Mouse (Mus musculus) Patski (cell line): Measurements from ENCODE around the gene As3mt. TPM values are rescaled to one million over a fixed set of nuclear protein-coding genes. Genes with fewer than 3 reads are reported as not detected.

Experiments used
- ATAC-seq: fragments of 100-300 bp; one replicate; pipeline ENCODE4 v1.8.0; 2021
- CTCF ChIA-PET: fragments of 350-600 bp; sonication (Branson Sonifier 250); formaldehyde crosslinking; loops from one replicate; lab custom pipeline; 2022; ENCODE audit warnings: inconsistent platforms; lab: Charles Lee
- POLR2A ChIA-PET: fragments of 350-600 bp; sonication (Branson Sonifier 250); formaldehyde crosslinking; loops from one replicate; lab custom pipeline; 2022; ENCODE audit warnings: antibody characterized with exemption, inconsistent platforms; lab: Charles Lee
- DNase-seq: peaks from one replicate; pipeline ENCODE4 v3.0.0-alpha.2; 2011; ENCODE audit warnings: low read depth, low spot score
- H3K27me3 ChIP-seq: fragments of 371-371 bp; one replicate; pipeline ENCODE4 v1.5.1; 2021
- CTCF ChIP-seq: fragments of 100-300 bp; IDR thresholded peaks from one replicate; pipeline ENCODE4 v1.5.1; 2021
- in situ Hi-C: fragments of 300-500 bp; cut with MboI; formaldehyde crosslinking; loops from 3 replicates; pipeline ENCODE4 v1.11.1; 2018; ENCODE audit warnings: low pct_unique_long_range_greater_than_20kb, mixed read lengths
- polyA plus RNA-seq: library from polyadenylated mRNA; unstranded; gene quantifications from one replicate; pipeline ENCODE4 v1.2.3, GENCODE M21; 2021

As3mt gene
- polyA plus RNA-seq, 1 experiment from 2014 or later = 0.13 TPM

GRCm38 (mm10) chr19:46697840-46698517, 9.3 kb upstream of the As3mt start:
- TF ChIP-seq CTCF = no peak
- no peak for ATAC-seq
- no peak for DNase-seq
- POLR2A ChIA-PET = interaction anchor here (0.6 kb wide), 1 partner anchor 241 kb away, joined by 3 read pairs; no protein-coding TSS in a partner anchor
- CTCF ChIA-PET = interaction anchor here (0.7 to 0.8 kb wide), 2 partner anchors 10 kb away, joined by 3 read pairs; no protein-coding TSS in a partner anchor
- no peaks in the 10 kb centered on the region for H3K27me3 ChIP-seq
- in situ Hi-C loops = no loop called here

GRCm38 (mm10) chr19:46699011-46699481, 8.2 kb upstream of the As3mt start:
- CTCF ChIA-PET = interaction anchor here (0.7 to 1.5 kb wide), 2 partner anchors 9 kb away, joined by 3 to 6 read pairs; partner anchors contain the start of gene Borcs7
- in situ Hi-C loops = no loop called here
- no peak for TF ChIP-seq CTCF
- peaks cover 3% of the 10 kb centered on the region for H3K27me3 ChIP-seq
- ATAC-seq = no peak
- DNase-seq = no peak
- POLR2A ChIA-PET = no interaction called here

GRCm38 (mm10) chr19:46701156-46701555, 6.1 kb upstream of the As3mt start:
- no peak for TF ChIP-seq CTCF

DNA sequence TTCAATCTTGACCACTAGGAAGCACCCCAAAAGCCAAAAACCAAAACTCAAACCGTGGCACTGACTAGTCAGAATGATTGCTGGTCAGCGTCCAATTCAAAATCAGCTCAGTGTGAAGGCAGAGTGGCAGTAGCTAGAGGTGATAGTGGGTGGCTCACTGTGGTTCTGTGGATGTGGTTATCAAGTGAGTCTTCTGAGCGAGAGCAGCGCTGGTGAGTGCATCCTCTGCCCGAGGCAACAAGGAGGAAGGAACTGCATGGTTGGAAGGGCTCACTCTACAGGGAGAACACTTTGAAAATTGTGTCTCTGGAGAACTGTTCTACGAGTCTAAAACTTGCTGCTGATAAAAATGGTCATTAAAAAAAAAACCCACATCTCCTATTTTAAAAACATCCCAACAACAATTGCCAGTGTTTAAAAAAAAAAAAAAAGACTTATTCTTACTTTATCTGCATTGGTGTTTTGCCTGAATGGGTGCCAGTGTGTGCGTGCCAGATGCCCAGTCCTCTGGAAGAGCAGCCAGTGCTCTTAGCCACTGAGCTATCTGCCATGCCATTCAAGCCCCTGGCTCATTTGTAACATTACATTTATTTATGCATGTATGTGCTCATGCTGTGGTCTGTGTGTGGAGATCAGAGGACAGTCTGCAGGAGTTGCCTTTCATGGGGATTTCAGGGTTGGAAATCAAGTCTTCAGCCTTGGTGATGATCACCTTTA, 1.3 kb upstream of the As3mt start:
- CTCF ChIA-PET = interaction anchor here (1.4 to 1.5 kb wide), 2 partner anchors 9 to 13 kb away, joined by 4 read pairs; no protein-coding TSS in a partner anchor
- in situ Hi-C loops = no loop called here
- ATAC-seq = no peak
- POLR2A ChIA-PET = interaction anchor here (0.7 kb wide), 1 partner anchor 222 kb away, joined by 3 read pairs; no protein-coding TSS in a partner anchor
- no peak for DNase-seq
- peaks cover 19% of the 10 kb centered on the region for H3K27me3 ChIP-seq
- no peak for TF ChIP-seq CTCF

More at GRCm38 (mm10) chr19:46701156-46701555, 6.1 kb upstream of the As3mt start:
- POLR2A ChIA-PET = no interaction called here
- ATAC-seq (no peak), DNase-seq (no peak)
- CTCF ChIA-PET = interaction anchor here (1.3 kb wide), 1 partner anchor 55 kb away, joined by 3 read pairs; no protein-coding TSS in a partner anchor
- H3K27me3 ChIP-seq = peaks cover 7% of the 10 kb centered on the region
- in situ Hi-C loops = no loop called here

GRCm38 (mm10) chr19:46706540-46707295, 540 bp upstream of the As3mt start:
- ATAC-seq (no peak), DNase-seq (no peak)
- ChIA-PET POLR2A (interaction anchor here (0.7 kb wide), 1 partner anchor 221 kb away, joined by 3 read pairs; no protein-coding TSS in a partner anchor), CTCF (interaction anchor here (1.4 to 1.5 kb wide), 2 partner anchors 8 to 13 kb away, joined by 4 read pairs; no protein-coding TSS in a partner anchor)
- in situ Hi-C loops = no loop called here
- TF ChIP-seq CTCF = no peak
- H3K27me3 ChIP-seq = peaks cover 19% of the 10 kb centered on the region

- CTCF ChIA-PET = interaction anchor here (1.5 kb wide), 1 partner anchor 39 kb away, joined by 4 read pairs; no protein-coding TSS in a partner anchor
- DNase-seq (no peak), ATAC-seq (no peak)
- peaks cover 21% of the 10 kb centered on the region for H3K27me3 ChIP-seq
- TF ChIP-seq CTCF = no peak
- POLR2A ChIA-PET = no interaction called here
- in situ Hi-C loops = no loop called here
Measured at GRCm38 (mm10) chr19:46710614-46711013, 3.4 kb downstream of the As3mt start.

DNA sequence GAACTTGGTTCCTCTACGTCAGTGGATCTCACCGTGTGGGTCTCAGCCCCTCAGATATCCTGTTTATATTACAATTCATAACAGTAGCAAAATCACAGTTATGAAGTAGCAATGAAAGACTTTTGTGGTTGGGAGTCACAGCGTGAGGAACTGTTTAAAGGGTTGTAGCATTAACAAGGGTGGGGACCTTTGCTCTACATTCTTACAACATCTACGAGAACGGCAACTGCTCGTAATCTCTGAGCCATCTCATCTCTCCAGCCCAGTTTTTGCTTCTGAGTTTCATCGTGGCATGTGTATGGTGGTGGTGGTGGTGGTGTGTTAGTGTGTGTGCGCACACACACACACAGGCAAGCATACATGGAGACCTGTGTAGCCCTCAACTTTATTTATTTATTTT, 7.0 kb downstream of the As3mt start:
- ATAC-seq (no peak), DNase-seq (no peak)
- in situ Hi-C loops = no loop called here
- no peak for TF ChIP-seq CTCF
- peaks cover 20% of the 10 kb centered on the region for H3K27me3 ChIP-seq
- ChIA-PET CTCF (interaction anchor here (1.6 kb wide), 1 partner anchor 9 kb away, joined by 4 read pairs; no protein-coding TSS in a partner anchor), POLR2A (no interaction called here)

GRCm38 (mm10) chr19:46715016-46715415, 7.8 kb downstream of the As3mt start:
- no peak for ATAC-seq
- H3K27me3 ChIP-seq = peaks cover 21% of the 10 kb centered on the region
- in situ Hi-C loops = no loop called here
- ChIA-PET CTCF (interaction anchor here (0.8 kb wide), 1 partner anchor 9 kb away, joined by 4 read pairs; no protein-coding TSS in a partner anchor), POLR2A (interaction anchor here (0.6 to 0.8 kb wide), 2 partner anchors 24 to 25 kb away, joined by 4 read pairs; no protein-coding TSS in a partner anchor)
- TF ChIP-seq CTCF = no peak
- no peak for DNase-seq

DNA sequence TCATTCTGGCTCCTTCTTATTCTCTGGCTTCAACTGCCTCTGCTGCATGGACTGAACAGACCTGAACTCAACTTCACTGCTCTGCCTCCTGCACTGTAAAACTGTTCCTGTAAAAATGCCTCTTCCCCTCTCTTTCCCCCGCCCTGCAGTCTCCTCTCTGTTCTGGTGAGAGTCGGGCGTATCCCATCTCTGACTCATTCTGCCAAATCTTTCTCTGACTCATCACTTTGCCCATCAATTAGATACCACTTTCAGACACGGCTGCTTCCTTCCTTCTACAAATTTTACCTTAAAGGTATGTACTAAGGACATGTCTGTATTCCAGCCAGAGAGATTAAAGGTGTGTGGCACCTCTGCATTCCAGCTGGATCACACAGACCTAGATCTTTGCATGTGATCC, 10.9 kb downstream of the As3mt start:
- TF ChIP-seq CTCF = no peak
- POLR2A ChIA-PET = no interaction called here
- CTCF ChIA-PET = no interaction called here
- in situ Hi-C loops = no loop called here
- no peak for DNase-seq
- no peak for ATAC-seq
- H3K27me3 ChIP-seq = peaks cover 33% of the 10 kb centered on the region

DNA sequence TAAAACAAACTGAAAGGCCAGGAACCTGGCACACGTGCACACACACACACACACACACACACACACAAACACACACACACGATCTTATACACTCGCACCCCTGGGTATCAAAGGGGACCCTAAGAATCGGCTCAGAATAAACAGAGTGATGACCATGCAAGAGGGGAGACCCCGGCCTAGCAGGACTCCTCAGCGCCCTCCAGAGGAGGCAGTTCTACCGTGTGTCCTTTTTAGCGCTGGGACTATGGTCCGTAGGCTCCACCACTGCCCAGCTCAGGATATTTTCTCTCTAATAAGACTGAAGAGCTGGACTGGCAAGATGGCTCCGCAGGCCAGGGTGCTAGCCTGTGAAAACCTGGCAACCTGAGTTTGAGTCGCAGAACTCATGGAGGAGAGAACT, 17.2 kb downstream of the As3mt start:
- ChIA-PET CTCF (interaction anchor here (1.8 kb wide), 1 partner anchor 11 kb away, joined by 4 read pairs; no protein-coding TSS in a partner anchor), POLR2A (interaction anchor here (0.5 kb wide), 1 partner anchor 216 kb away, joined by 6 read pairs; no protein-coding TSS in a partner anchor)
- DNase-seq = no peak
- no peak for TF ChIP-seq CTCF
- in situ Hi-C loops = no loop called here
- ATAC-seq = no peak
- peaks cover 22% of the 10 kb centered on the region for H3K27me3 ChIP-seq
